Mouse (Mus musculus): Measurements from ENCODE around the gene Ntn4. TPM values are rescaled to one million over a fixed set of nuclear protein-coding genes. Genes with fewer than 3 reads are reported as not detected.

Ntn4 gene
- total RNA-seq (2015; ENCODE audit: low replicate concordance) (16.6 and 18.0 TPM in 2 replicates), total RNA-seq (2017; ENCODE audit: low replicate concordance) (10.0 and 18.5 TPM in 2 replicates)

GRCm38 (mm10) chr10:93640521-93640952 is at the start of gene Ntn4:
Ntn4 (plus strand) TSS chr10:93640681.
- no peak for ATAC-seq (replicated peaks; ENCODE audit: low FRiP score, poor library complexity, severe bottlenecking)

- ATAC-seq (replicated peaks; ENCODE audit: low FRiP score, poor library complexity, severe bottlenecking): no peak
These were observed 48.0 kb upstream of the Ntn4 start for GRCm38 (mm10) chr10:93592456-93592855.

GRCm38 (mm10) chr10:93594022-93594482 is 46.4 kb upstream of the Ntn4 start:
- peak; percentile 82 for ATAC-seq (replicated peaks; ENCODE audit: low FRiP score, poor library complexity, severe bottlenecking)

- ATAC-seq (replicated peaks; ENCODE audit: low FRiP score, poor library complexity, severe bottlenecking): no peak
These were observed 44.6 kb upstream of the Ntn4 start for GRCm38 (mm10) chr10:93595831-93596230.

- no peak for ATAC-seq (replicated peaks; ENCODE audit: low FRiP score, poor library complexity, severe bottlenecking)
These were observed 43.8 kb upstream of the Ntn4 start for GRCm38 (mm10) chr10:93596641-93597040.

- ATAC-seq (replicated peaks; ENCODE audit: low FRiP score, poor library complexity, severe bottlenecking): no peak
These were observed 38.2 kb upstream of the Ntn4 start for GRCm38 (mm10) chr10:93602309-93602708.

GRCm38 (mm10) chr10:93603256-93603655 is 37.2 kb upstream of the Ntn4 start:
- no peak for ATAC-seq (replicated peaks; ENCODE audit: low FRiP score, poor library complexity, severe bottlenecking)

- ATAC-seq (replicated peaks; ENCODE audit: low FRiP score, poor library complexity, severe bottlenecking): no peak
These were observed 34.2 kb upstream of the Ntn4 start for GRCm38 (mm10) chr10:93606326-93606725.

- no peak for ATAC-seq (replicated peaks; ENCODE audit: low FRiP score, poor library complexity, severe bottlenecking)
These were observed 32.4 kb upstream of the Ntn4 start for GRCm38 (mm10) chr10:93608051-93608450.

GRCm38 (mm10) chr10:93609236-93609635 is 31.2 kb upstream of the Ntn4 start:
- no peak for ATAC-seq (replicated peaks; ENCODE audit: low FRiP score, poor library complexity, severe bottlenecking)

- no peak for ATAC-seq (replicated peaks; ENCODE audit: low FRiP score, poor library complexity, severe bottlenecking)
These were observed 29.6 kb upstream of the Ntn4 start for GRCm38 (mm10) chr10:93610896-93611295.

GRCm38 (mm10) chr10:93611419-93612007 is 29.0 kb upstream of the Ntn4 start:
- peak; percentile 85 for ATAC-seq (replicated peaks; ENCODE audit: low FRiP score, poor library complexity, severe bottlenecking)

GRCm38 (mm10) chr10:93614850-93615249 is 25.6 kb upstream of the Ntn4 start:
- no peak for ATAC-seq (replicated peaks; ENCODE audit: low FRiP score, poor library complexity, severe bottlenecking)

GRCm38 (mm10) chr10:93620438-93621179 is 19.9 kb upstream of the Ntn4 start:
- no peak for ATAC-seq (replicated peaks; ENCODE audit: low FRiP score, poor library complexity, severe bottlenecking)

GRCm38 (mm10) chr10:93623725-93624124 is 16.8 kb upstream of the Ntn4 start:
- no peak for ATAC-seq (replicated peaks; ENCODE audit: low FRiP score, poor library complexity, severe bottlenecking)

- ATAC-seq (replicated peaks; ENCODE audit: low FRiP score, poor library complexity, severe bottlenecking): no peak
These were observed 16.3 kb upstream of the Ntn4 start for GRCm38 (mm10) chr10:93624151-93624550.

- no peak for ATAC-seq (replicated peaks; ENCODE audit: low FRiP score, poor library complexity, severe bottlenecking)
These were observed 10.2 kb upstream of the Ntn4 start for GRCm38 (mm10) chr10:93630310-93630709.

GRCm38 (mm10) chr10:93632086-93632485 is 8.4 kb upstream of the Ntn4 start:
- 0 out of 2 replicates have a peak, but pooled peaks have one; percentile 63 for ATAC-seq (replicated peaks; ENCODE audit: low FRiP score, poor library complexity, severe bottlenecking)

- ATAC-seq (replicated peaks; ENCODE audit: low FRiP score, poor library complexity, severe bottlenecking): no peak
These were observed 6.9 kb upstream of the Ntn4 start for GRCm38 (mm10) chr10:93633563-93633962.

- no peak for ATAC-seq (replicated peaks; ENCODE audit: low FRiP score, poor library complexity, severe bottlenecking)
These were observed 6.5 kb upstream of the Ntn4 start for GRCm38 (mm10) chr10:93633971-93634370.

GRCm38 (mm10) chr10:93635941-93636340 is 4.5 kb upstream of the Ntn4 start:
- ATAC-seq (replicated peaks; ENCODE audit: low FRiP score, poor library complexity, severe bottlenecking): no peak

All from erythroid progenitor cell, adult 5-6 weeks (primary cell).